Mouse (Mus musculus) heart, postnatal 10 days (tissue): ENCODE data around the gene Denr. TPM values are rescaled to one million over a fixed set of nuclear protein-coding genes. Genes with fewer than 3 reads are reported as not detected.

Experiments used
- DNase-seq, 2 experiments: peaks; one replicate each; pipeline ENCODE4 v3.0.0; 2021
- intact Hi-C: fragments of 180-260 bp; cut with DNase I; formaldehyde crosslinking; loops from one replicate; pipeline ENCODE4 v1.15.1; 2025
- total RNA-seq, 2 experiments: library from RNA; stranded (reverse); gene quantifications; 2 replicates each; pipeline ENCODE4 v1.2.3; 2021

The Denr gene
- total RNA-seq, 2 experiments from 2014 or later, result 53.4 to 54.2 TPM

DNA sequence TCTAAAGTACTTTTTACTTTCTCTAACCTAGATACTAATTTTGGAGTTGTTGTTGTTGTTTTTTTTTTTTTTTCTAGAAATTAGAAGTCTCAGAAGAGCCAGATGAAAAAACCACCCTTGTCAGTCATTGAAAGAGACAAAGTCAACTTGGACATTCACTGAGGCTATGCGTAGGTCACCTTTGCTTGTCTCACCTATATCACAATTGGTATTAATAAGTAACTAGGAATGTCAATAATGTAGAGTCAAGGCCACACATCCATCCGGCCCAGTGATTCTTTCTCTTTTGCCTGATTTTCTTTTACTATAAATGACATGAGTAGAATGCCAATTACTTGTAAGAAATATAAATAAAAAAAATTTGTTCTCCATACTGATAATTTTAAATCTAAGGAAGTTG, 59.8 kb downstream of the Denr start:
- no peak for DNase-seq
- intact Hi-C loops, result no loop called here

DNA sequence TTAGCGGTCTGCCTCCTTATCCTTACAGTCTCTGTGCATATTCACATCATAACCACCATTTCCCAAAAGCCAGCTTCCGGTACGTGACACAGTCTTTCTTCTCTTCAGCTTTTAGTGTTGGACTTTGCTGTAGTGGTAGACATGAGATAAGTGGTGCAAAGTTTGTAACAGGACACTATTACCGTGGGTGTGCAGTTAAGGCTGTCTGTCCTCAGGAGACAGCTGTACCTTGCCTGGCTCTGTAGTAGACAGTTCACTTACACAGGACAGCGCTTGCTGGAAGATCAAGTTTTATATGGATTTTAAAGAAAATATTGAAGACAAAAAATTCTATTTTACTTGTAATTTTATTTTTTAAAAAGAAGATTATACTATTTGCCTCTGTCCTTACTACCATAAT, 61.5 kb downstream of the Denr start:
- no peak for DNase-seq
- intact Hi-C loops, result no loop called here

DNA sequence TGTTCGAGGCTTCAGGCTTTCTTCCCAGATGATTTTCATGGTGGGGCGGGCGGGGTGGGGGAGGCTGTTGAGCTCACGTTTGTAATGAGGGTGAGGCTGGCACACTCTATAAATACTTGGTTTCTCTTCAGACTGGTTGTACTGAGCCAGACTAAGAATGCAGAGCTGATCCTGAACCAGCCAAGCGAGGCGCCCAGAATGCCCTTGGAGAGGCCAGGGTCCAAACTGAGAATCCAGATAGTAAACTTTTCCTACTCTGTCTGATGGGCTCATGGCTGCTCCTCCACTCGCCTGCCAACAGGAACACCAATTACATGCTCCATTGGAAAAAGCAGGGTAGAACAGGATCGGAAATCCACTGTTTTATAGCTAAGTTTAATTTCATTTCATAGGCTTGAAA, 62.2 kb downstream of the Denr start:
- DNase-seq, result no peak
- intact Hi-C loops, result no loop called here

DNA sequence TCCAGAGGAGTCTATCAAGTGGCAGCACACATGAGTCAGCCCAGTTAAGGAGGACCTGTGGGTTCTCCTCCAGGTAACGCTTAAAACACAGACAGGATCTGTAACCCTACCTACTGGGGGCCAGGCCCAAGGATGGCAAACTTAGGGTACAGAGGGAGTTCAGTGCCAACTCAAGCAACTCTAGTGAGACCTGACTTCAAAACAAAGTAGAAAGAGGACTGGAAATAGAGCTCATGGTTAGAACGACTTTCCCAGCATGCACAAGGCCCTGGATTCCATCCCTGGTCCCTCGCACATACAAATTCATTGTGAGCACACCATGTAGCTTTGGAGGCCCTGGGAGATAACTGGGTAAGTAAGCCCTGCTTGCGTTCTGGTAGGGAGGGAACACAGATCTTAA, 63.6 kb downstream of the Denr start:
- DNase-seq, result no peak
- intact Hi-C loops, result no loop called here

DNA sequence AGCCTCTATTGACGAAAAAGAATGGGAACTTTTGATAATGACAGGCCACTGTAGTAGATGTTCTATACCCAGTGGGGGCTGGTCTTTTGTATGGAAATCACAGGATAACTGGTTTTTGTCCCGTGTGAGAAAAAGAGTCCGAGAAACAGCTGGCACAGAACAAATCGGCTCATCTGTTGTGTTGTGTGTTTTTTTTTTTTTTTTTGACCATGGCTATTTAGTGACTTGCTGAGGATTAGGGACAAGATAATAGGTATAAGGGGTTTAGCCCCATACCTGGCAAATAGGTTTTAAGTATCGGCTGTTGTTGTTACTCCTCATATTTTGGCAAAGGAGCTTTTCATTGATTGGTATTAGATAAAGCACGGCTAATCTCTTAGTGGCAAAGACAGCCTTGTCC, 65.5 kb downstream of the Denr start:
- intact Hi-C loops, result loop anchor here (2.0 kb wide), 1 partner anchor 24 kb away; no protein-coding TSS in a partner anchor
- DNase-seq, result no peak

DNA sequence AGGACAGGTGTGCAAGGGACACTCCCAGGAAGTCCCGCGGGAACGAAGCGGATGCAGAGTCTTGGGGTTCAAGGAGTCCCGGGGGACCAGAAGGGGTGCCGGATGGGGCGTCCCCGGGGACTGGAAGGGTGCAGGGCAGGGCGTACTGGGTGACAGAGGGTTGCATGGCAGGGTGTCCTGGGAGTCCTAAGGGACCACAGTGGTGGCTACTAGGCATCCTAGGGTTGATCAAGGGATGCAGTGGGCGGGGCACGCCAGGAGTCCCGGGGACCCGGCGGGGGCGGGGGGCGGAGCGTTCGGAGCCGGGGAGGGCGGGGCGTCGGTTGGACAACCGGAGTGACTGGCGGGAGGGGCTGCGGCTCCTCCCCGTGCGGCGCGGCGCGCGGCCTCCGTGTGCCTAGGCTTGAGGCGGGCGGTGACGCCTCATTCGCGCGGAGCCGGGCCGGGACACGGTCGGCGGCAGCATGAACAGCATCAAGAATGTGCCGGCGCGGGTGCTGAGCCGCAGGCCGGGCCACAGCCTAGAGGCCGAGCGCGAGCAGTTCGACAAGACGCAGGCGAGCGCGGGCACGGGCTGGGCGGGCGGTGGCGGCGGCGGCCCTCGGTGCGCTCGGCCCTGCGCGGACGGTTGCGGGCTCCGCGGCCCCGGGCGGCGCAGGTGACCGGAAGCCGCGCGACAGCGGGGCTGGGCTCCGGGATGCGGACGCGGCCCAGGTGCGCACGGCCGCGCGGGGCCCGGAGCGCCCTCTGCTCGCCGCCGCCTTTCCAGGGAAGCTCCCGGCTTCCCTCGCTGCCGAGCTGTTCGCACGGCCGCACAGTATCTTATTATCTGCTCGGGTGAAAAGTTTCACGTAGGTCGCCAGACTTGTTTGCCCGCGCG, 66.6 kb downstream of the Denr start, which contains the start of gene Hip1r:
Gene Hip1r, plus strand, starts transcription at position 330 of the 880 bp plus-strand sequence.
- intact Hi-C loops, result loop anchor here (1.0 to 2.0 kb wide), 2 partner anchors 19 to 25 kb away; no protein-coding TSS in a partner anchor
- peak; percentile 81 to 82 for DNase-seq

DNA sequence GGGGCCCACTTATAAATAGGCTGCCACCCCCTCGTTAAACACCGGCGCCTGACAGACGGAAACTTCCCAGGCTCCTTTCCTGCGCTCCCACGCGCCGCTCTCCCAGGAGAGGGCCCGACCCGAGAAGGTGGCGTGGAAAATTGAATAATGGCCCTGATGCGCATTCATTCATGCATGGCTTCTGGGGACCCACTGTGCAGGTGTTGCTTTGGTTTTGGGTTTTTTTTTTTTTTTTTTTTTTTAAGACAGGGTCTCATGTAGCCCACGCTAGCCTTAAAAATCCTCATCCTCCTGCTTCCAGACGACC, 67.2 kb downstream of the Denr start:
- intact Hi-C loops, result no loop called here
- peak in 1 of 2 experiments; percentile 54 for DNase-seq

DNA sequence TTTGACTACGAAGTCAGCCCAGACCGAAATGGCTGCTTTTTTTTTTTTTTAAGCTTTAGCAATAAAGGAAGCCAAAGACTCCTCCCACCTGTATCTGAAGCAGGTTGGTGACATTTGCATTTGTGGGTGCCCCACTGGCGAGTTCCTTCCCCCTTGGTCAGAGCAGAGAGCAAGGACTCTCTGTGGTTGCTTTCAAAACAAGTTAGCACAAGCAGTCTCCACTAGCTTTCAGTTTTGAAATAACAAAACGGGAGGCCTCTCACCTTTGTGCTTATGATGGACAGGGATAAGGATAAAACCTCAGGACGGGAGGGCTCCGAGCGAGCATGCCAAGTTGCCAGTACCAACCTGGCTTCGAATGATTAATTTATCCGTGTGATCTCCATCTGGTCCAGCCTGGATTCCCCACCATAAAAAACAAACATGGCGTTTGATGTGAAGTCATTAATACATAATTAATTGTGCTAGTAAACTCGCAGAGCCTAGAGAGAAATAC, 67.7 kb downstream of the Denr start:
- no peak for DNase-seq

DNA sequence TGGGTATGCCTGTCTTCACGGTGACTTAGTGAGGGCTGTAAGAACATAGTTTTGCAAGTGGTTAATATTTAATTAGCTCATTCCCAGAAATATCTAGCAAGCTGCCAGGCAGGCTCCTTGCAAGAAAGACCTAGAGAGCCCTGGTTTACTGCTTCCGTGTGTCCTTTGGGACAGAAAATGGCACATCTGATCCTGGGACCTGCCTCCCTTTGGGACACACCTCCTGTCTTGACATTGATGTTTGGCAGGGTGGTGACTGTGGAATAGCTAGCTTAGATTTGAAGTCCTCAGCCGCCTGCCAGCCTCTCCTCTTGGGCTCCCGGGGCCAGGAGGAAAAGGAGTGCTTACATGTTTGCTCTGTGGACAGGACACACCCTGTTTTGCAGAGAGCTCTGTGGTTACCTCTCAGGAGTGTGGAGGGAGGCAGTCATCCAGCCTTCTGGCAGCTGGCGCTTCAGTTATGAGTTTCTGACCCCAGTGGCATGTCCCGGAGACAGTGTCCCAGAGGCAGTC, 68.7 kb downstream of the Denr start:
- no peak for DNase-seq
- intact Hi-C loops, result no loop called here

More for the DNA sequence above, 67.7 kb downstream of the Denr start:
- intact Hi-C loops, result no loop called here

DNA sequence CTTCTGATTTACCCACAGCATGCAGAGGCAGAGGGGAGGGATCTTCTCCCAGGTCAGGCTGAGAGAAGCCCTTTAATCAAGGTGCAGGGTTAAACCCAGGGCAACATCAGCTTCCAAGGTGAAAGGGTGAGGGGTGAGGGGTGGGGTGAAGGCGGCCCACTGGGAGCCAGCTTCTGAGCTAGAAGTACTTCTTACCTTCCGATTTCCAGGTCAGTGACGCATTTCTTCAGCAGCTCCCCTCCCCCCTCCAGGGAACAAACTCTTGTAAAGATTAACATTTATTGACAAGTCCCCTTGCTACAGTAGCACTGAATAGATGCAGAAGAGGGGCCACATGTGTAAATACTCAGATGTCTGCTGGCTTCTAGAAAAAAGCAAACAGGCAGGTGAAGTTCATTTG, 70.3 kb downstream of the Denr start:
- intact Hi-C loops, result no loop called here
- DNase-seq, result no peak

DNA sequence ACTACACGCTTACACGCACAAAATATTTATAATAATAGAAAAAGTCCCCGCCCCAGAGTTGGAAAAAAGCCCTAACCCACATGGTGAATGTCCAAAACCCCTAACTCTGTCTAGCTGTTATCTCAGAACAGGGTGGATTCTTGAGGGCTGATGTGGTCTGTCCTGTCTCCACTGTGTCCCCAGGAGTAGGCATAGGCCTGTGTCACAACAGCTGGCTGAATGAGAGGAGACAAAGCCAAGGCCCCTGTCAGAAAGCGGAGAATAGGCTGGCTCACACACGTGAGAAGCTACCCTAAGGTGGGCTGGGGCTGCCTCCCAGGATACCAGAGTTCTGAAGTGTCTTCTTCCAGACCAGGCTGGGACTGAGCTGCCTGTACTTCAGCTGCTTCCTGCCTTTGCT, 71.2 kb downstream of the Denr start:
- intact Hi-C loops, result no loop called here
- no peak for DNase-seq

Other genes with a start within 250 kb of the Denr start
- 100 to 1,000 TPM; 135 to 144 TPM for gene Clip1, start 222.6 kb upstream of the Denr start, total RNA-seq
- 10 to 100 TPM; 39.4 to 49.5 TPM for gene Zcchc8, start 186.1 kb upstream of the Denr start, total RNA-seq
- 10 to 100 TPM; 54.1 to 55.8 TPM for gene Rsrc2, start 157.8 kb upstream of the Denr start, total RNA-seq
- gene Kntc1, start 157.5 kb upstream of the Denr start, total RNA-seq, result 10 to 100 TPM in 1 of 2 experiments, 1 to 10 TPM in 1; 6.9 to 10.3 TPM
- under 1 TPM in 1 of 2 experiments, not detected in 1; 0.17 TPM for gene Hcar2, start 41.7 kb upstream of the Denr start, total RNA-seq
- gene Hcar1, start 27.2 kb upstream of the Denr start, total RNA-seq, result under 1 TPM; 0.69 to 0.77 TPM
- under 1 TPM in 1 of 2 experiments, not detected in 1; 0.89 TPM for gene Gm43518, start 20.2 kb downstream of the Denr start, total RNA-seq
- gene Ccdc62, start 23.5 kb downstream of the Denr start, total RNA-seq, result 1 to 10 TPM; 2.2 to 3.1 TPM
- gene Hip1r, start 66.5 kb downstream of the Denr start, total RNA-seq, result 10 to 100 TPM; 26.1 to 41.6 TPM
- 10 to 100 TPM; 38.0 to 46.7 TPM for gene Vps37b, start 125.1 kb downstream of the Denr start, total RNA-seq
- gene Abcb9, start 188.6 kb downstream of the Denr start, total RNA-seq, result 1 to 10 TPM; 6.5 to 6.7 TPM
- 10 to 100 TPM; 11.9 to 14.2 TPM for gene Ogfod2, start 205.1 kb downstream of the Denr start, total RNA-seq
- gene Arl6ip4, start 208.9 kb downstream of the Denr start, total RNA-seq, result 10 to 100 TPM; 47.9 to 52.7 TPM